ENCODE assay signal across 9 mouse cellular contexts in the genomic region with DNA sequence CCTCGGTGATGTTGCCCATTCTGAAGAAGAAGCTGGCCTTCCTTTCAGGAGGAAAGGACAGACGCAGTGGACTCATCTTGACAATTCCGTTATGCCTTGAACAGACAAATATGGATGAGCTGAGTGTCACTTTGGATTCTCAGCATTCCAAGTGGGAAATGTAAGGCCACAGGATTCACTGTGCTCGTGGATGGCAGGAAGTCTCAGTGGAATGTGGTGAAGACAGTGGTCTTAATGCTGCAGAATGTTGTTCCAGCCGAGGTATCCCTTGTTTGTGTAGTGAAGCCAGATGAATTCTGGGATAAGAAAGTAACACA.
DNase-seq lines count a peak whose midpoint lies in the region; ATAC-seq and TF ChIP-seq lines count a peak whose summit lies in the region.
"Had no signal": no experiment of that assay in that cellular context is flagged by ENCODE, and none has a peak within 500 bp of the region (broad histone marks: within the 10 kb centered on the region; RNA-seq: fewer than 3 reads in every experiment).

No protein-coding gene starts in this region.

- peak overlapping the region; percentile 48 for H3K9ac ChIP-seq in kidney, embryonic 14.5 days (ENCODE audit: low read depth, low read length)
- H3K9ac ChIP-seq in embryonic facial prominence, embryonic 11.5 days (replicated peaks; ENCODE audit: low read length): peak overlapping the region; percentile 59
- H3K9ac ChIP-seq in hindbrain, postnatal 0 days (replicated peaks; ENCODE audit: low read length): peak overlapping the region; percentile 48
- peak overlapping the region; percentile 72 for H3K9ac ChIP-seq in midbrain, embryonic 16.5 days (ENCODE audit: low read depth, low read length)

- WGBS in kidney, embryonic 14.5 days: 33% methylated on average over 5 of the region's 5 CpGs
- WGBS in embryonic facial prominence, embryonic 11.5 days: 27% methylated on average over 5 of the region's 5 CpGs
- whole genome bisulfite sequencing in hindbrain, postnatal 0 days: 27% methylated on average over 5 of the region's 5 CpGs
- 14% methylated on average over 5 of the region's 5 CpGs for WGBS in midbrain, embryonic 16.5 days

- no peaks in the 10 kb centered on the region for H3K4me1 ChIP-seq in kidney, embryonic 14.5 days (ENCODE audit: control insufficient read depth, insufficient read depth, low read length)
- H3K4me1 ChIP-seq in embryonic facial prominence, embryonic 11.5 days (ENCODE audit: control insufficient read depth, insufficient read depth, low read length): no peaks in the 10 kb centered on the region
- no peaks in the 10 kb centered on the region for H3K4me1 ChIP-seq in hindbrain, postnatal 0 days (ENCODE audit: insufficient read depth, low read length)
- H3K4me1 ChIP-seq in midbrain, embryonic 16.5 days (ENCODE audit: control insufficient read depth, insufficient read depth, low read length): no peaks in the 10 kb centered on the region

- DNase-seq in kidney, adult 8-10 months: no peak
- DNase-seq in embryonic facial prominence, embryonic 11.5 days (ENCODE audit: low spot score): no peak
- DNase-seq in hindbrain, postnatal 0 days (ENCODE audit: low spot score): no peak
- DNase-seq in retina, embryonic 14.5 days (ENCODE audit: low spot score): no peak
- no peak for DNase-seq in spleen, postnatal 4 days (ENCODE audit: low spot score in 2 of 2)
- no peak for DNase-seq in left cerebral cortex, adult 18-20 months (ENCODE audit: low spot score in 2 of 2)
- DNase-seq: thymus, postnatal 36 days had no signal

- no peaks in the 10 kb centered on the region for H3K36me3 ChIP-seq in kidney, embryonic 14.5 days (ENCODE audit: control insufficient read depth, insufficient read depth, low read length)
- H3K36me3 ChIP-seq in embryonic facial prominence, embryonic 11.5 days (replicated peaks; ENCODE audit: control insufficient read depth, insufficient read depth, low read depth, low read length): no peaks in the 10 kb centered on the region
- no peaks in the 10 kb centered on the region for H3K36me3 ChIP-seq in hindbrain, postnatal 0 days (ENCODE audit: insufficient read depth, low read length)
- no peaks in the 10 kb centered on the region for H3K36me3 ChIP-seq in midbrain, embryonic 16.5 days (ENCODE audit: control insufficient read depth, insufficient read depth, low read length)

- H3K27me3 ChIP-seq in kidney, embryonic 14.5 days (ENCODE audit: control insufficient read depth, insufficient read depth, low read length): no peaks in the 10 kb centered on the region
- H3K27me3 ChIP-seq in embryonic facial prominence, embryonic 11.5 days (ENCODE audit: control insufficient read depth, insufficient read depth, low read length): no peaks in the 10 kb centered on the region
- H3K27me3 ChIP-seq in hindbrain, postnatal 0 days (ENCODE audit: insufficient read depth, low read length): no peaks in the 10 kb centered on the region
- H3K27me3 ChIP-seq in midbrain, embryonic 16.5 days (ENCODE audit: control insufficient read depth, insufficient read depth, low read depth, low read length): no peaks in the 10 kb centered on the region

- H3K27ac ChIP-seq in kidney, embryonic 14.5 days (ENCODE audit: low read depth, low read length): no peak overlapping the region
- no peak overlapping the region for H3K27ac ChIP-seq in embryonic facial prominence, embryonic 11.5 days (replicated peaks; ENCODE audit: low read depth, low read length)
- H3K27ac ChIP-seq in hindbrain, postnatal 0 days: no peak overlapping the region
- H3K27ac ChIP-seq in midbrain, embryonic 16.5 days (ENCODE audit: low read length): no peak overlapping the region

- TF ChIP-seq CTCF in hindbrain, postnatal 0 days (IDR thresholded peaks at IDR 0.05; ENCODE audit: low read depth): no peak

- no peaks in the 10 kb centered on the region for H3K9me3 ChIP-seq in kidney, embryonic 14.5 days (ENCODE audit: control insufficient read depth, low read length)
- H3K9me3 ChIP-seq in embryonic facial prominence, embryonic 11.5 days (replicated peaks; ENCODE audit: control insufficient read depth, low read length): no peaks in the 10 kb centered on the region; the same call in 1 of the 2 replicates
- no peaks in the 10 kb centered on the region for H3K9me3 ChIP-seq in hindbrain, postnatal 0 days (ENCODE audit: low read length)
- H3K9me3 ChIP-seq in midbrain, embryonic 16.5 days (replicated peaks; ENCODE audit: control insufficient read depth, low read length, poor library complexity, severe bottlenecking): no peaks in the 10 kb centered on the region

- peak overlapping the region; percentile 81 for H3K4me2 ChIP-seq in kidney, embryonic 14.5 days (replicated peaks; ENCODE audit: low read depth, low read length)
- peak overlapping the region; percentile 67 for H3K4me2 ChIP-seq in embryonic facial prominence, embryonic 11.5 days (ENCODE audit: low read depth, low read length)
- peak overlapping the region; percentile 61 for H3K4me2 ChIP-seq in hindbrain, postnatal 0 days (ENCODE audit: low read depth, low read length)
- peak overlapping the region; percentile 86 for H3K4me2 ChIP-seq in midbrain, embryonic 16.5 days (ENCODE audit: low read length)

- H3K4me3 ChIP-seq in kidney, embryonic 14.5 days (ENCODE audit: low read length): peak overlapping the region; percentile 40
- peak overlapping the region; percentile 29 for H3K4me3 ChIP-seq in embryonic facial prominence, embryonic 11.5 days (ENCODE audit: low read depth, low read length)
- peak overlapping the region; percentile 36 for H3K4me3 ChIP-seq in hindbrain, postnatal 0 days (ENCODE audit: low read length)
- H3K4me3 ChIP-seq in midbrain, embryonic 16.5 days (ENCODE audit: low read depth, low read length): peak overlapping the region; percentile 46

- ATAC-seq in kidney, embryonic 14.5 days (ENCODE audit: low FRiP score, low TSS enrichment): no peak
- ATAC-seq in embryonic facial prominence, embryonic 11.5 days (replicated peaks; ENCODE audit: insufficient number of reproducible peaks, low FRiP score, low TSS enrichment, low read depth): no peak
- ATAC-seq in hindbrain, postnatal 0 days: peak; percentile 40; the same call in 1 of the 2 replicates
- no peak for ATAC-seq in midbrain, embryonic 16.5 days
